Mouse (Mus musculus) liver, embryonic 13.5 days (tissue): ENCODE measurements around the gene Sirpa. TPM values are rescaled to one million over a fixed set of nuclear protein-coding genes. Genes with fewer than 3 reads are reported as not detected.

Experiments
- ATAC-seq: fragments of 200-750 bp; cut with Nextera tagmentation; 2 replicates; pipeline ENCODE4 v1.8.0; 2017; ENCODE audit warnings: low read depth, mild to moderate bottlenecking, moderate number of reproducible peaks, moderate library complexity
- DNase-seq: peaks from one replicate; pipeline ENCODE4 v3.0.0; 2022
- H3K27ac ChIP-seq: fragments of 300-500 bp; sonication (generic); 2 replicates; pipeline ENCODE4 v1.5.1; 2015; ENCODE audit warnings: moderate library complexity, mild to moderate bottlenecking, inconsistent platforms
- H3K27me3 ChIP-seq: fragments of 300-500 bp; sonication (generic); 2 replicates; pipeline ENCODE4 v1.6.1; 2015; ENCODE audit warnings: mild to moderate bottlenecking, inconsistent platforms
- H3K36me3 ChIP-seq: fragments of 300-500 bp; sonication (generic); 2 replicates; pipeline ENCODE4 v1.6.1; 2015; ENCODE audit warnings: mild to moderate bottlenecking, inconsistent platforms
- H3K4me1 ChIP-seq: fragments of 300-500 bp; sonication (generic); replicated peaks from 2 replicates; pipeline ENCODE4 v1.6.1; 2015; ENCODE audit warnings: inconsistent platforms
- H3K4me2 ChIP-seq: fragments of 300-500 bp; sonication (generic); 2 replicates; pipeline ENCODE4 v1.6.1; 2015; ENCODE audit warnings: inconsistent platforms, mild to moderate bottlenecking, moderate library complexity
- H3K4me3 ChIP-seq: fragments of 300-500 bp; sonication (generic); replicated peaks from 2 replicates; pipeline ENCODE4 v1.5.1; 2015; ENCODE audit warnings: mild to moderate bottlenecking, inconsistent platforms
- H3K9ac ChIP-seq: fragments of 300-500 bp; sonication (generic); 2 replicates; pipeline ENCODE4 v1.6.1; 2015; ENCODE audit warnings: mild to moderate bottlenecking, inconsistent platforms
- H3K9me3 ChIP-seq: fragments of 300-500 bp; sonication (generic); replicated peaks from 2 replicates; pipeline ENCODE4 v1.6.1; 2016; ENCODE audit warnings: inconsistent platforms
- WGBS: fragments of 180-500 bp; shearing (Covaris S2); methylation state at CpG from one replicate; pipeline ENCODE4 v1.1.7; 2015; ENCODE audit not compliant: insufficient replicate concordance; 5-methylcytosine and 5-hydroxymethylcytosine counted together
- polyA plus RNA-seq: library from polyadenylated mRNA; unstranded; fragments of >200 nt; fragmentation: Nextera tagmentation; extraction: Ambion mirVana; gene quantifications from 2 replicates; pipeline ENCODE4 v1.2.1, GENCODE M21; 2015

The Sirpa gene
- polyA plus RNA-seq, 1 experiment from 2014 or later: 18.1 TPM

DNA sequence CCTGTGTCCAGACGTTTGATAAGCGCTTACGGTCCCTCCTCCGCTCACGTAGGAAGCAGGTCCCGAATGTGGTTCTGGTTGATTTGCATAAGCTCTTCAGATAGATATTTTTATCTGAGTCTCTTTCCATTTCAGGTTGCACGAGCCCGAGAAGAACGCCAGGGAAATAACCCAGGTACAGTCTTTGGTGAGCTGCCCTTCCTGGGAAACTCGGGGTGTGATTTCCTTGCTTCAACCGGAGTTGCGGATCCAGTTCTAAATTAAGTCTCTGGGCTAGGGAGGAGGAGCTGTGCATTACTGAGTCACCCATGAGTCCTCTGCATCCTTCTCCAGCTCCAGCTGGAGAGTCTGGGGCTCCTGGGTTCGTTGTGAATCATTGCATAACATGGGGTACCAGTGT lies 35.2 kb downstream of the Sirpa start:
- Histone ChIP-seq H3K9me3 (no peaks in the 10 kb centered on the region), H3K36me3 (peaks cover 6% of the 10 kb centered on the region), H3K27ac (no peak overlapping the region), H3K4me1 (no peaks in the 10 kb centered on the region), H3K27me3 (no peaks in the 10 kb centered on the region), H3K4me3 (no peak overlapping the region), H3K9ac (no peak overlapping the region), H3K4me2 (no peak overlapping the region)
- DNase-seq (no peak), ATAC-seq (no peak)
- WGBS: 74% methylated on average over 13 of the region's 13 CpGs

DNA sequence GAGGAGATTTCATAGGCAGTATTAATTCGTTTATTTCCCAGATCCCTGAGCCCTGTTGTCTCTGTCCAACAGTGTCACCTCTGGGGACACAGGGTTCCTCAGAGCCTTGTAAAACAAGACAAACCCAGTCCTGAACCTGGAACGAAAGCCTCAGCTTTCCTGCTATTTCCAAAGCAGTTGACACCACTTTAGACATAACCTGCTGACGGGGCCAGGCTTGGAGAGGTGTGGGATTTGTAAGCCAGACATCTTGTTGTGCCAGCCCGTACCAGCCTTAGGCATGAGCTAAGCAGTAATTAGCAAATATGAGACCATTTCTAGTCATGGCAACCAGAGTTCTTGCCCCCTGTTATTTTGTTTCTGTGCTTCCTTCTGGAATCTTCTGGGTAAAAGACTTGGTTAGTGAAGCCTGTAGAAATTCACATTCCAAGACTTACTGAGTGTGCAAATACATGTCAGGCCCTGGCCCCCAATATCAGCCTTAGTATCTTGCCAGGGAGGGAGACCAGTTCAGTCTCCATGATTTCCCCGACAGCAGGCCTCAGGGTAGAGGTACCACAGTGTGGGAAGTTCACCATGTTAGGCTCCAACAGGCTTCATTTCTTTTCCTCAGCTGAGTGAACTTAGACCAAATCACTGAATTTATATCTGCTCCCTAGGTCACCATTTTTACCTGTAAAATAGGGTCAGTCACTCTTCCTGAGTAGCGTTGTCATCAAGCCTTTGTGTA lies 36.0 kb downstream of the Sirpa start:
- ATAC-seq (no peak), DNase-seq (no peak)
- no peaks in the 10 kb centered on the region for H3K4me1 ChIP-seq
- no peaks in the 10 kb centered on the region for H3K9me3 ChIP-seq
- H3K36me3 ChIP-seq: peaks cover 6% of the 10 kb centered on the region
- H3K4me2 ChIP-seq: no peak overlapping the region
- no peak overlapping the region for H3K9ac ChIP-seq
- 70% methylated on average over 6 of the region's 6 CpGs for WGBS
- H3K4me3 ChIP-seq: no peak overlapping the region
- H3K27ac ChIP-seq: no peak overlapping the region
- H3K27me3 ChIP-seq: no peaks in the 10 kb centered on the region

DNA sequence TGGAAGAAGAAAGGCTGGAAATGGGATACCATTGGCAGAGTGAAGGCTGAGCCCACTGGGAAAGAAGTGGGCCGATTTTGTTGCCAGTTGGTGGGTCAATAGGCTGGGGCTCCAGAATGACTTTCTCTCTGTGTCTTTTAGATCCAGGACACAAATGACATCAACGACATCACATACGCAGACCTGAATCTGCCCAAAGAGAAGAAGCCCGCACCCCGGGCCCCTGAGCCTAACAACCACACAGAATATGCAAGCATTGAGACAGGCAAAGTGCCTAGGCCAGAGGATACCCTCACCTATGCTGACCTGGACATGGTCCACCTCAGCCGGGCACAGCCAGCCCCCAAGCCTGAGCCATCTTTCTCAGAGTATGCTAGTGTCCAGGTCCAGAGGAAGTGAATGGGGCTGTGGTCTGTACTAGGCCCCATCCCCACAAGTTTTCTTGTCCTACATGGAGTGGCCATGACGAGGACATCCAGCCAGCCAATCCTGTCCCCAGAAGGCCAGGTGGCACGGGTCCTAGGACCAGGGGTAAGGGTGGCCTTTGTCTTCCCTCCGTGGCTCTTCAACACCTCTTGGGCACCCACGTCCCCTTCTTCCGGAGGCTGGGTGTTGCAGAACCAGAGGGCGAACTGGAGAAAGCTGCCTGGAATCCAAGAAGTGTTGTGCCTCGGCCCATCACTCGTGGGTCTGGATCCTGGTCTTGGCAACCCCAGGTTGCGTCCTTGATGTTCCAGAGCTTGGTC lies 37.3 kb downstream of the Sirpa start:
- Histone ChIP-seq H3K27ac (no peak overlapping the region), H3K9me3 (no peaks in the 10 kb centered on the region), H3K36me3 (peaks cover 6% of the 10 kb centered on the region), H3K9ac (no peak overlapping the region), H3K27me3 (no peaks in the 10 kb centered on the region), H3K4me2 (no peak overlapping the region), H3K4me1 (no peaks in the 10 kb centered on the region), H3K4me3 (no peak overlapping the region)
- DNase-seq: no peak
- WGBS: 69% methylated on average over 15 of the region's 15 CpGs
- no peak for ATAC-seq

DNA sequence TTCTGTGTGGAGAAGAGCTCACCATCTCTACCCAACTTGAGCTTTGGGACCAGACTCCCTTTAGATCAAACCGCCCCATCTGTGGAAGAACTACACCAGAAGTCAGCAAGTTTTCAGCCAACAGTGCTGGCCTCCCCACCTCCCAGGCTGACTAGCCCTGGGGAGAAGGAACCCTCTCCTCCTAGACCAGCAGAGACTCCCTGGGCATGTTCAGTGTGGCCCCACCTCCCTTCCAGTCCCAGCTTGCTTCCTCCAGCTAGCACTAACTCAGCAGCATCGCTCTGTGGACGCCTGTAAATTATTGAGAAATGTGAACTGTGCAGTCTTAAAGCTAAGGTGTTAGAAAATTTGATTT lies 37.9 kb downstream of the Sirpa start:
- Histone ChIP-seq H3K27ac (no peak overlapping the region), H3K4me1 (no peaks in the 10 kb centered on the region), H3K4me2 (no peak overlapping the region), H3K4me3 (no peak overlapping the region), H3K9me3 (no peaks in the 10 kb centered on the region), H3K36me3 (peaks cover 6% of the 10 kb centered on the region), H3K27me3 (no peaks in the 10 kb centered on the region), H3K9ac (no peak overlapping the region)
- 77% methylated on average over 3 of the region's 3 CpGs for WGBS
- DNase-seq: no peak
- ATAC-seq: no peak

DNA sequence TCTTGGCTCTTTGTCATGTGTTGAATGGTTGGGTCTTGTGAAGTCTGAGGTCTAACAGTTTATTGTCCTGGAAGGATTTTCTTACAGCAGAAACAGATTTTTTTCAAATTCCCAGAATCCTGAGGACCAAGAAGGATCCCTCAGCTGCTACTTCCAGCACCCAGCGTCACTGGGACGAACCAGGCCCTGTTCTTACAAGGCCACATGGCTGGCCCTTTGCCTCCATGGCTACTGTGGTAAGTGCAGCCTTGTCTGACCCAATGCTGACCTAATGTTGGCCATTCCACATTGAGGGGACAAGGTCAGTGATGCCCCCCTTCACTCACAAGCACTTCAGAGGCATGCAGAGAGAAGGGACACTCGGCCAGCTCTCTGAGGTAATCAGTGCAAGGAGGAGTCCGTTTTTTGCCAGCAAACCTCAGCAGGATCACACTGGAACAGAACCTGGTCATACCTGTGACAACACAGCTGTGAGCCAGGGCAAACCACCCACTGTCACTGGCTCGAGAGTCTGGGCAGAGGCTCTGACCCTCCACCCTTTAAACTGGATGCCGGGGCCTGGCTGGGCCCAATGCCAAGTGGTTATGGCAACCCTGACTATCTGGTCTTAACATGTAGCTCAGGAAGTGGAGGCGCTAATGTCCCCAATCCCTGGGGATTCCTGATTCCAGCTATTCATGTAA lies 38.5 kb downstream of the Sirpa start:
- Histone ChIP-seq H3K9me3 (no peaks in the 10 kb centered on the region), H3K27me3 (no peaks in the 10 kb centered on the region), H3K4me2 (no peak overlapping the region), H3K36me3 (peaks cover 6% of the 10 kb centered on the region), H3K9ac (no peak overlapping the region), H3K4me1 (no peaks in the 10 kb centered on the region), H3K27ac (no peak overlapping the region), H3K4me3 (no peak overlapping the region)
- ATAC-seq (no peak), DNase-seq (no peak)
- WGBS: 63% methylated on average over 7 of the region's 7 CpGs

DNA sequence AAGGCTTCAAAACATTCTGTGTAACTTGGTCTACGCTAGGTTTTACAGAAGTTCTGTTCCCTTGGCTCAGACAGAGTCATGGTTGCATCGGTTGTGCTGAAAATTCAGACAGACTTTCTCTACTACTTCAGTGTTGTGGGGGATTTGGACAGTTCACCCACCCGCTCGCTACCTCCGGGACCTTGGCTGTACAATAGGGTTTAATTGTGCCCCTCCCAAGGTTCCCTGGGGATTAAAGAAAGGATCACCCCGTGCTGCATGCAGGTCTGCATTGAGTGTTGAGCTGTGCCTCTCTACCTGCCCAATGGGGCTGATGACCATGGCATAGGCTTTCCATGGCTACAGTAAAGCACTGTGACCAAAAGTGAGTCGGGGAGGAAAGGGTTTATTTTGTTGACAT lies 39.7 kb downstream of the Sirpa start:
- no peak overlapping the region for H3K9ac ChIP-seq
- no peaks in the 10 kb centered on the region for H3K4me1 ChIP-seq
- H3K27me3 ChIP-seq: no peaks in the 10 kb centered on the region
- no peak overlapping the region for H3K4me3 ChIP-seq
- DNase-seq (no peak), ATAC-seq (no peak)
- no peaks in the 10 kb centered on the region for H3K9me3 ChIP-seq
- H3K27ac ChIP-seq: no peak overlapping the region
- 67% methylated on average over 7 of the region's 7 CpGs for WGBS
- H3K4me2 ChIP-seq: no peak overlapping the region
- peaks cover 6% of the 10 kb centered on the region for H3K36me3 ChIP-seq

DNA sequence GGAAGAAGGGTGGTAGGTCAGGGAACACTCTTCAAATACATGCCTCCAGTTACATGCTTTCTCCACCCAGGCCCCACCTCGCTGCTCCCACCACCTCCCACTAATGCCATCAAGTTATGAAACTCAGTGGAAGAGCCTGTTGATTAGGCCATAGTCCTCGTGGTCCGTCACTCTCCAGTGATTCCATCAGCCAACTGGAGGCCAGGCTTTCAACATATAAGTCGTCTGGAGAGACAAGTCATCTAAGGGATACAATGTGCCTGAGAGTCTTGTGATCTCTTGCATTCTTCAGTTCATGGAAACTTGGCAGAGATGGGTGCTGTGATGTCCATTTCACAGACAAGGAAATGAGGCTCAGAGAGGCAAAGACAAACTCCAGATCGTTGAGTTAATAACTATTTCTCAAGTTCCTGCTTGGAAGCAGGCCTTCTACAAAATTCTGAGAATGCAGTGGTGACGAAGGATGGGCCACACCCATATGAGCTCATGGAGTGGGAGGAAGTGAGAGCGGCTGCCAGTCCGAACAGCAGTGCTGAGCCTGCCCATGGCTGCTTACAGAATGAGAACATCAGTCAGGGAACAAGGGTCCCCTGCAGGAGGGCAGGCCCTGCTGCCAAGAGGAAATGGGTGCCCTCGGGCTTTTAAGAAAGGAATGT lies 40.6 kb downstream of the Sirpa start:
- Histone ChIP-seq H3K9ac (no peak overlapping the region), H3K27ac (no peak overlapping the region), H3K9me3 (no peaks in the 10 kb centered on the region), H3K27me3 (no peaks in the 10 kb centered on the region), H3K36me3 (peaks cover 6% of the 10 kb centered on the region), H3K4me3 (no peak overlapping the region), H3K4me1 (no peaks in the 10 kb centered on the region), H3K4me2 (no peak overlapping the region)
- ATAC-seq: no peak
- no peak for DNase-seq
- WGBS: 36% methylated on average over 9 of the region's 9 CpGs

DNA sequence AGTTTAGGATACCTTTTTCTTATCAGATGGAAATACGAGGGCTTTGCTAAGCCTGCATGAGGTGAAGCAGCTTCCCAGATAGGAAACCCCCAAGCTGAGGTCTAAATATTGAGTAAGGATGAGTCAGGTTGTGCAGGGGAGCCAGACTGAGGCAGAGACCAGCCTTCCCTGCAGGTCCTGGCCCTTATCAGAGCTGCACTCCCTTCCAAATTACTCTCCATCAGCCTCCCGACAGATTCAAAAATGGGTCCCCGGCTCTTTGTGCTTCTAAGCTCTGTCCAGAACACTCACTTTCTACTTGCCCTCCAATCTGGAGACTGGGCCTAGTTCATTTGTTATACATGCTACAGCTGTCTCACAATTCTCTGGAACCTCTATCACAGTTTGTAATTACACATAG lies 41.3 kb downstream of the Sirpa start:
- no peak overlapping the region for H3K9ac ChIP-seq
- no peak overlapping the region for H3K4me3 ChIP-seq
- H3K36me3 ChIP-seq: peaks cover 6% of the 10 kb centered on the region
- H3K27ac ChIP-seq: no peak overlapping the region
- H3K4me1 ChIP-seq: no peaks in the 10 kb centered on the region
- H3K9me3 ChIP-seq: no peaks in the 10 kb centered on the region
- WGBS: 41% methylated on average over 3 of the region's 3 CpGs
- ATAC-seq (no peak), DNase-seq (no peak)
- H3K4me2 ChIP-seq: no peak overlapping the region
- no peaks in the 10 kb centered on the region for H3K27me3 ChIP-seq

DNA sequence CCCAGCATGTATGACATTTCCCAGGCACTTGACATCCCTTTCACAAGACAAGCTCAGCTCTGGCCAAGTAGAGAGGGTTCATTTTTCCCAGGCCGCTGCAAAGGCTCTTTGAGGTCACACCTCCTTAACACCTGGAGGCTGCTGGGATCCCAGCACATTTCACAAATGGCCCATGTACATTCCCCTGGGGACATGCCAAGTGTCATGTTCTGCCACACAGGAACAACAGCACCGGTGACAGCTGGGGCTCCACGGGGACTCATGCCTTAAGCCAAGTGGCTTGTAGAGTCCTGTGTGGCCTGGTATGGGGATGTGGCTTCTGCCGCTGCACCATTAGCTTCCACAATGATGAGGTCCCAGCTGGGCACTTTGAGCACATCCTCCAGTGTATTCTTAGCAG lies 60.0 kb downstream of the Sirpa start:
- H3K4me2 ChIP-seq: no peak overlapping the region
- no peaks in the 10 kb centered on the region for H3K4me1 ChIP-seq
- no peaks in the 10 kb centered on the region for H3K9me3 ChIP-seq
- H3K27me3 ChIP-seq: no peaks in the 10 kb centered on the region
- 51% methylated on average over 4 of the region's 4 CpGs for WGBS
- no peak for DNase-seq
- H3K27ac ChIP-seq: no peak overlapping the region
- no peak overlapping the region for H3K9ac ChIP-seq
- no peak overlapping the region for H3K4me3 ChIP-seq
- no peak for ATAC-seq
- no peaks in the 10 kb centered on the region for H3K36me3 ChIP-seq

DNA sequence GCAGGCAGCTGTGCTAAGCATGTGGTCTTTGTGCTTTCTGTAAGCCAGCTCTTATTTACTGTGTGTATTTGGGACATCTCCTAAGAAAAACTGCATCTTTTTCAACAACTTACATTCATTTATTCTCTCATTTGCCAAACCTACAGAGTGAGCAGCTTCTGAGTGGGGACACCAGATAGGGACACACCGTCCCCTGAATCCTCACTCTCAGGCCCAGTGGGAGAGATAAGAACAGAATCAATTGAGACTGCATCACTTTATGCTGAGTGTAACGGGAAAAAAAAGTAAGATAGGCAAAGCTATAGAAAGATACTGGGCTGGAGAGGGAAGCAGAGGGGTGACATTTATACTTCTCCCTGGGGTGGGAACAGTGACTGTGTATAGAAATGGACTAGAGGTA lies 61.0 kb downstream of the Sirpa start:
- H3K4me3 ChIP-seq: no peak overlapping the region
- H3K36me3 ChIP-seq: no peaks in the 10 kb centered on the region
- H3K9ac ChIP-seq: no peak overlapping the region
- H3K4me2 ChIP-seq: no peak overlapping the region
- H3K27ac ChIP-seq: no peak overlapping the region
- no peaks in the 10 kb centered on the region for H3K9me3 ChIP-seq
- no peaks in the 10 kb centered on the region for H3K27me3 ChIP-seq
- DNase-seq (no peak), ATAC-seq (no peak)
- no peaks in the 10 kb centered on the region for H3K4me1 ChIP-seq
- 29% methylated on average over 2 of the region's 2 CpGs for WGBS

DNA sequence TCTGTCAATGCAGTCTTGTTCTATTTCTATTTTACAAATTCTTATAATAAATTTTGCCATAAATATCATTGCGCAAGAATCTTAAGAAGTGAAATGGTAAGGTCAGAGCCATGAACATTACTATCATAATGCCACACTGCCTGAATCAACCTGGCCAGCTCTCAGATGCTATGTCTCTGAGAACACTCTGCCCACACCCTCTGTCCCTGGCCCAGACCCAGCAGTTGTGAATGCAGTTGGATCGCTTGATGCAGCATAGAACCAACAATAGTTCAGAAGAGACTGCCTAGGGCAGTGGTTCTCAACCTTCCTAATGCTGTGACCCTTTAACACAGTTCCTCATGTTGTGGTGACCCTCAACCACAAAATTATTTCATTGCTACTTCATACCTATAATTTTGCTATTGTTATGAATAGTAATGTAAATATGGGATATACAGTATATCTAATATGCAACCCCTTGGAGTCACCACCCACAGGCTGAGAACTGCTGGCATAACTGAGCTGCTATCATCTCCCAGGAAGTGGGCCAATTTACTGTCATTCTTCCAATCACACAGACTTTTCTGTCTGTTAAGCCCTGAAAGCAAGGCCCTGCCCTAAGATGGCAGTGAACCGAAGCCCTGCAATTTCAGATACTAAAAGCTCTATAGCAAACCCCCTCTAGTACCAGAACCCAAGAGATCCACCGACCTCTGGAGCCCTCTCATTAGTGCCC lies 61.8 kb downstream of the Sirpa start:
- no peak overlapping the region for H3K9ac ChIP-seq
- no peaks in the 10 kb centered on the region for H3K9me3 ChIP-seq
- no peak for DNase-seq
- no peak for ATAC-seq
- H3K27ac ChIP-seq: no peak overlapping the region
- no peak overlapping the region for H3K4me3 ChIP-seq
- H3K4me1 ChIP-seq: no peaks in the 10 kb centered on the region
- WGBS: 74% methylated on average over 4 of the region's 4 CpGs
- no peak overlapping the region for H3K4me2 ChIP-seq
- H3K27me3 ChIP-seq: no peaks in the 10 kb centered on the region
- no peaks in the 10 kb centered on the region for H3K36me3 ChIP-seq
